Mouse (Mus musculus) liver, adult 2 months (tissue): ENCODE measurements around the gene Ifitm6.

Experiments used
- CTCF ChIP-seq: fragments of 200-500 bp; IDR thresholded peaks from 2 replicates; pipeline ENCODE4 v1.5.1; 2011; ENCODE audit warnings: low read depth, low read length, control low read depth
- POLR2A ChIP-seq: fragments of 200-500 bp; IDR thresholded peaks from 2 replicates; pipeline ENCODE4 v1.6.1; 2011; ENCODE audit warnings: low read length, control low read depth; ENCODE audit not compliant: insufficient read depth; ENCODE audit errors: extremely low read depth

DNA sequence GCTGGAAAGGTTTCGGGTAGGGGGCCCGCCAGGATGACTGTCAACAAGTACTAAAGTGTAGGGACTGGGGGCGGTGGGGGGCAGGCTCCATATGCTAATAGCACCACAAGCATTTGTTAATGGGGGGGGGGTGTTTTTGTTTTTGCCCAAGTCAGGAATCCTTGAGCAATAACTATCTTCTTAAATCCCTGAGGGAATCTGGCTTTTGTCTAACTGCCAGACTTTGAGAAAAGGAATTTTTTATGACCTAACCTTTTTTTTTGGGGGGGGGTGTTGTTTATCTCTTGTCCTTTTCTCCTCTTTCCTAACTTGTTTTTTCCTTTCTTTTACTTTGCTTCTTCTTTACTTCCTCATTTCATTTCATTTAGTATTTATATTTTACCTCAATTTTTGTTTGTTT, 42.3 kb downstream of the Ifitm6 start:
- no peak for TF ChIP-seq POLR2A
- TF ChIP-seq CTCF = no peak
